Mouse (Mus musculus): ENCODE data around the gene Srbd1. TPM values are rescaled to one million over a fixed set of nuclear protein-coding genes. Genes with fewer than 3 reads are reported as not detected.

Gene Srbd1
- total RNA-seq (2022), result 10 to 100 TPM; 12.3 to 15.3 (median 13.9) TPM

DNA sequence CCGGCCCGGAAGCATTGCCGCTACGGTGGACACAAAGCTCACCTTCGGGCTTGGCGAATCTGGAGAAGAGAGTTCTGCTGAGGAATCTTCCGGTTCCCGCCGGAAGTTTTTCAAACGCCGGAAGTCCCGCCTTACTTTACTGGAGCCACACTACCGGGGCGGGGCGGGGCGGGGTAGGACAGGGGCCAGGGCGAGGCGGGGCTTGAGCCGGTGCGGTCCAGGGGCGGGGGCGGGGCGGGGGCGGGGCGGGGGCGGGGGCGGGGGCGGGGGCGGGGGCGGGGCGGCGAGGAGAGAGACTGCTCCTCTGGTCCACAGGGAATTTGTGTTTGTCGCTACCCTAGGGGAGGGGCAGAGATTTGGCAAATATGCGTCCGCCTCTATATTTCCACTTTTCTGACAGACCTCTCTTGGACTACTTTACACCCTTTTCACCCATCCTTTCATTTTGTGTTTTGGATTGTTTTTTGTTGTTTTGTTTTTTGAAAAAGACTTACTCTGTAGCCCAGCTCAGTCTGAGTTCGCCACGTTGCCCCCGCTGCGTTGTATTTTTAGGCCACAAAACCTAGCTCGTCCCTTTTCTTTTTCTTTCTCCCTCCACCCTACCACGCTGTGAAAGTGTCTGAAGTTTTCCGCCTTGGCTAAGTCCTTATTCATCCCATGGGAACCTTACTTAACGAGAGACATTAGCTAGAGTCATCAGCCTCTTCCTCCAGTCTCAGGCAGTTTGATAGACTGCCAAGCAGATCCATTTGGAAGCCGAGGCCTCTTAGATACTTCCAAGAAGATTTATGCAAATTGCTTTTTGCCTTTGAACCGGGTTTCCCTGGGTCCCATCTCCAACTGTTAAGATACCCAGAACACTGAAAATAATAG is at the start of gene Srbd1:
Gene Srbd1 (minus strand): TSS at position 97 of the 873 bp plus-strand sequence.
- DNase-seq (ENCODE audit: low spot score in 2 of 2), result peak; percentile 81 to 86

DNA sequence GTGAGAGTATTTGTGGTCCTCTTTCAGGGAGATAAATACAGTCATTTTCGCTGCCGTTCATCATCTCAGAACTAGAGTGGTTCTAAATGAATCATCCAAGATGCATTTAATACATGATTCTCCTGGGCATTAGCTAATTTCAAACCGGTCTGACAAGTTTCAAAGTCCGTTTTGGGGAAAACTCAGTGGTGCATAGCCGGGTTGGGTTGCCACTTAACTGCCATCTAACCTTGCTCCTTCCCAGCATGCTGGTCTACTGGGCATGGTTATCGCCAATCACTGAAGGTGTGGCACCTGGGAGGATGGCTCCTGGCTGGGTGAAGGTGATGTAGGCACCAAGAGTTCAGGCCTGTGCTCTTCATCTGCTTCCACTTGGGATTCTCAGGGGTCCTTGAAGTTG is 49.0 kb upstream of the Srbd1 start:
- DNase-seq (ENCODE audit: low spot score in 2 of 2), result no peak

DNA sequence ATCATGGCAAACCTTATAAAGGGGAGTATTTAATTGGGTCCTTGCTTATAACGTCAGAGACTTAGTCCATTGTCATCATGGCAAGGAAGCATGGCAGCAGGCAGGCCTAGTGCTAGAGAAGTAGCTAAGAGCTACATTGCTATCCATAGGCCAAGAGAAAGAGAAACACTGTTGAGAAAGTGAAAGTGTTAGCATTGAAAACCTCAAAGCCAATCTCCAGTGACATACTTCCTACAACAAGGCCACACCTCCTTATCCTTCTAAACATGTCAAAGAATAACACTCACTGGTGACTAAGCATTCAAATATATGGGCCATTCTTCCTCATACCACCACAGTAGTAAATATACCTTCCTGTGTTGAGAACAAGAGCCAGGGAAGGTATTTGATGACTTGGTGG is 42.8 kb upstream of the Srbd1 start:
- no peak for DNase-seq (ENCODE audit: low spot score in 2 of 2)

DNA sequence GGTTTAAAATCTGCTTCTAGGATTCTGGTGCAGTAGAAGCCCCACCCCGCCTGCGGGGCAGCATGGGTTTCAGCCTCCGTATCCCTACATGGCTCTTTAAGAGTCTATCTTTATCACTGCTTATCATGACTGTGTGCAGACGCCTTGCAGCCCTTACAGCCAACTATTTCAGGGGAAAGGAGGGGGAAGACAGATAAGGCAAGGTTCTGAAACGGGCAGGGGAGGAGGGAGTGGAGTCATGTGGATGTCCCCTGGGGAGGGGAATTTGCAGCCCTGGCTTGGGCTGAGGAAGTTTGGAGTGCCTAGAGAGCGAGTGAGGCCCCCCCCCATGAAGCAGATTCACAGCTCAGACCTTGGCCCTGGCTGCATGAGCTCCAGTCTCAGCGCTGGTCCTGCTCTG is 40.6 kb upstream of the Srbd1 start:
- peak in 1 of 2 experiments; percentile 43 for DNase-seq (ENCODE audit: low spot score in 2 of 2)

DNA sequence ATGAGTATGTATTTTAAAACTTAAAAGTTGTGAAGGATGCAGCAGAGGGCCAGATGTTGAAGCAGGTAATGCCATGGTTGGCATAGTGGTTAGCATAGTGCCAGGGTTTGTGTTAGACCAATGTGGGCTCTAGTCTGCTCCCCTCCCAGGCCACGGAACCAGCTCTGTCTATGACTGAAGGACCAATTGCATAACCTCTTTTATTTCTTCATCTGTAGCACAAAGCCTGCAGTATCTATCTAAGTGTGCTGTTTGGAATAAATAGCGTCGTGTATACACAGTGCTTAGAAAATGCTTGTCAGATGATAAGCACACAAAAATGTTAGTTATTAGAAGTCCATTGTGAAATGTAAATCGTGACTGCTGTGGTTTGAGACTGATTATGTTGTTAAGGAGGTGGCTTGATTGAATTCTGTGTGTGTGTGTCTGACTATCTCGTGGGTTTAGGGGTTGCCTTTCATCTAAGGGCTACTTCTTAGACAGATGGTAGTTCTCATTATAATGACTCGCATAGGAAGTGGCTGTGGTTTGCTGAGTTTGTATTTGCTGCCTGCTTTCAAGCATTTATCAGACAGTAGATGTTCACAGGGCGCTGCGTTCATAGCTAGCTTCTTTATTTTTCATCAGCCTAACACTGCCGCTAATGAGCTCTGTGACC is 39.7 kb upstream of the Srbd1 start:
- DNase-seq (ENCODE audit: low spot score in 2 of 2), result no peak

DNA sequence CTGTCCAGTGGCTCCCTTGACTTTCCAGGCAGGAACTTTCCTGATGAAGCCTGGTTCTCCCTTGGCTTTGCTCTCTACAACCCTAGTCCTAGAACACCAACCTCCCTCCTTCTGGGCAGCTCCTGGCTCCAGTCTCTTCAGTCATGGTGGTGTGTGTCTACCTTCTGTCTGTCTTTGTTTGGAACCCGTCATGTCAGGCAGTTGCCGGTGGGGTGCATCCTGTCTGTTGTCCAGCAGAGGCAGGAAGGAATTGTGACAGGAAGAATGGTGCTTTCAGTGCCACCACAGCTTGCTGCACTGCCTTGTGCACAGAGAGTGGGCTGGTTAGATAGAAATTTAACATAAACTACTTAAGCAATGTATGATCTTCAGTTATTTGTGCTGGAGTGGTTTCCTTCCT is 38.8 kb upstream of the Srbd1 start:
- DNase-seq (ENCODE audit: low spot score in 2 of 2), result no peak

DNA sequence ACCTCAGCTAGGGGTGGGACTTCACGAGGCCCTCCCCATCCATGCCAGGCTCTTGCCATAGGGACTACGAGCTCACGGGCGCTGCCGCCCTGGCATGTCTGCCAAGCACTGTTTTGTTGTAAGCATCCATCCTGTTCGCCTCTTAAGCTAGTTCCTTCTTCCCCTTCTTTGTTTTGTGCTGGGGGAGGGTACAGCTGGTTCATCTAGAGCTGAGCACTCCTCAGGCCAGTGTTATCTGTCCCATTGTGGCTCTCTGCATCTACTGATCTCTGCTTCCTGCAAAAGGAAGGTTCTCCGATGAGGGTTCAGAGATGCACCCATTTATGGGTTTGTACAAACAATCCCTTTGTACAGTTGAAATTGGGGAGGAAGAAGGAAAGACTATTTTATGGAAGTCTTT is 31.7 kb upstream of the Srbd1 start:
- DNase-seq (ENCODE audit: low spot score in 2 of 2), result no peak

DNA sequence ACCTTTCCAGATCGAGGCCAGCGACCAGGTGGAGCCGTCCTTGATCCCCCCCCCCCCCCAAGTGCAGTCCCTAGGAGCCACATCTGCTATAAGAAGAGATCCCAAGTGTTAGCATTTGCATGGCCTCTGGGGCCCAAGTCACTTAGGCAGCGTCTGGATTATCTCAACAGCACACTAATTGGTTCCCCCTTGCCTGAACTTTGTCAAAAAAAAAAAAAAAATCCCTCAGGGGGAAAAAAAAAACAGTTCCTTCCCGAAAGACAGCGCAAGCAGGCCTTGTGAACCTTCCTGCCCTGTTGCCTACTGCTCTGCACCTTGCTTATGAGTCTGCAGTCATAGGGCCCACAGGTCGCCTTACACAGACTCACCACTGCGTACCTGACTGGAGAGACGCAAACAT is 30.5 kb upstream of the Srbd1 start:
- no peak for DNase-seq (ENCODE audit: low spot score in 2 of 2)

DNA sequence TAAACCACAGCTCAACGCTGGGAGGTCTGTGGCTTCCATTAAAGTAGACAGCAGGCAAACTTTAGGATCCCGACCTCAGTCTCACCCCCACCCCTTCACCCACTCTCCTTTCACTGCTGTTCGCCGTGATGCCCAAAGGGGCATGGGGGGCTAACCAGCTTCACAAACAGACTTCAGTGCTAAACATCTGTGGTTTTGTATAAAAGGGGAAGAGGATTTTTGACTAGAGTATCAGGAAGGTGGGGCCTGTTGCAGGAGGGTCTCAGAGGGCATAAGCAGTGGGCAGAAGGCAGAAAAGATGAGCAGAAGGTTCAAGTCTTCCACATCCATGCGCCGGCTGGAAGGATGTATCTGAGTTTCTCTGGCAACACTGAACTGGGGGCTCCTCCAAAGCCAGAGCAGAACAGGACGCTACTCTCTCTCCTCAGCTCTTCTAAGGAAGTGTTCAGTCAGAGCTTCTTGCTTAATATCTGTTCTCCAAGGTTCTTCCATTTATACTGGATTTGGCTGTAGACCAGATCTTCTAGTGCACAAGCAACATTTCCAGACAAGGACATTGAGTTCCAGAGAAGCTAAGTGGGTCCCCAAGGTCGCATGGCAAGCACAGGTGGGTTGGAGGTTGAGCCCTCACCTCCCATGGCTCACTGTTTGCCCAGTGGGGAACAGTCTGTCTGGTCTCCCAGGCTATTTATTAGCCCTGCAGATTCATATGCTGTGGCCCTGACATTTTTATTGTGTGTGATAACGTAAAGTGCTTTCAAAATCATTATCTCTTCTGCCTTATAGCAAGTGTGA is 25.4 kb upstream of the Srbd1 start:
- no peak for DNase-seq (ENCODE audit: low spot score in 2 of 2)

DNA sequence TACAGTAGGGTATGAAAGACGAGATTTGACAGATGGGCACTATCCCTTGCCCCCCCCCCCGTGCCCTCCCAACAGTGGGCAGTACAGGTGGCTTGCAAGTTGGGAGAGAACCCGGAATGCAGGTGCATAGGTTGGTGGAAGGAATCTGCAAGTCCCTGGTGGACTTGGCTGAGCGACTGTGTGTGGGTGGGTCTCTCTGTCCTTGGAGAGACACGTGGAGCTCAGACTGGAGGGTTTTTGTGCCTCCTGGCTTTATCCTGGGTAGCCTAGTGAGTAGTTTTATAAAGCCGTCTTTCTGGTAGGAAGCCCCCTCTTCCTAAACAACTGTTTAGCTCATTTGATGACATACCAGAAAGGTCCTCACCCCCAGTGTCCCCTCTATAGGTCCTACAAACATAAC is 24.1 kb upstream of the Srbd1 start:
- peak in 1 of 2 experiments; percentile 47 for DNase-seq (ENCODE audit: low spot score in 2 of 2)

DNA sequence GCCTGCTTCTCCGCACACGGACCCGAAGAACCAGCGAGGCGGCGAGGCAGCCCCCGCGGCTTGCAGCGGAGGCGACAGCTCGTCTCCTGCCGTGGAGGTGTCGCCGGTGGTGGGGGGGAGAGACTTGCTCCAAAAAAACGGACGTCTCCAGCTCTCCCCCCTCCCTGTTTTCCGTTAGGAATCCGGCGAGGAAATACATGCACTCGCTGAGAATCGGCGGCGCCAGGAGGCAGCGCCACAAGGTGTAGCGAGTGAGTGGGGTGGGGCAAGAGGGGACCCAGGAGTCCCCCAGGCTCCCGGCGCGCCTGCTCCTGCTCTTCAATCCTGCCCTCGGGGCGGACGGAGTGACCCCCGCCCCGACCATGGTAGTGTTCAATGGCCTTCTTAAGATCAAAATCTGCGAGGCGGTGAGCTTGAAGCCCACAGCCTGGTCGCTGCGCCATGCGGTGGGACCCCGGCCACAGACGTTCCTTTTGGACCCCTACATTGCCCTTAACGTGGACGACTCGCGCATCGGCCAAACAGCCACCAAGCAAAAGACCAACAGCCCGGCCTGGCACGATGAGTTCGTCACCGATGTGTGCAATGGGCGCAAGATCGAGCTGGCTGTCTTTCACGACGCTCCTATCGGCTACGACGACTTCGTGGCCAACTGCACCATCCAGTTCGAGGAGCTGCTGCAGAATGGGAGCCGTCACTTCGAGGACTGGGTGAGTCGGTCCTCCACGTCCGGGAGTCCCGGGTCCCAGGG is 23.4 kb upstream of the Srbd1 start:
- peak; percentile 39 to 45 for DNase-seq (ENCODE audit: low spot score in 2 of 2)

DNA sequence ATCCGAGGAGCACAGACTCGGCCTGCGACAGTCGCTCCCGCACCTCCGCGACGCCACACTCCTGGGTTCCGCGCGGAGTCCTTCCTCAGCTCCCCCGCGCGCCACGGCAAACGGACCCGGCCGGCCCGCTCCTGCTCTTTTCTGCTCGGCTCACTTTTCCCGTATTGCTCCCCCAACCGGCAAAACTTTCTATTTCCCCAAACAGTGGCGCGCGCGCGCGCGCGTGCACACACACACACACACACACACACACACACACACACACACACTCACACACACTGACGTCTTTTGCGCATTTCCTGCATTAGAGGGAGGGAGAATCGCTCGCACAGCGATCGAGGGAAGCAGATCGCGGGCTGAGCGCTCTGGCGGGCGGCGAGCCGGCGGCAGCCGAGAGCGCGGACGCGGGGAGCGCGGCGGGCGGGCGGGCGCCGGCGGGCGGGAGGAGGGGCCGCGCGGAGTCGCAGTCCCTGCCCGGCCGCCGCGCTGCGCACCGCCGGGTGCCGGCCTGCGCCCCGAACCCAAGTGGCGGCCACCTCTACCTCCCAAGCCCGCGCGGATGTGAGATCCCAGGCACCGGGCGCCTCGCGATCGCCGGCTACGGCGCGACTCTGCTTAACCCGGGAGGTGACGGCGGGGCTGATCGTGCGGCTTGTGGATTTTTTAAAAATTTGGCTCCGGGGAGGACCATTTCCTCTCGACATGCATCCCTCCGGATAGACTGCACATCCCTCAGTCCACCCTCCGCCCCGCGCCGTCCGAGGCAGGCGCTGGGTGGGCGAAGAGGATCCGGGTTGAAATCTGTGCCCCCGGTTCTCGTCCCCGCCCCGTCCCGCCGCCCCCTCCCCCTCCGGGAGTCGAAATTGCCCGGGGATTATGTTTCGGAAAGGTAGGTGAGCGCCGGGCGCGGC is 22.6 kb upstream of the Srbd1 start, which contains the start of gene Prkce:
Gene Prkce (plus strand): TSS at position 466 of the 911 bp plus-strand sequence.
- DNase-seq (ENCODE audit: low spot score in 2 of 2), result peak; percentile 62 to 66

DNA sequence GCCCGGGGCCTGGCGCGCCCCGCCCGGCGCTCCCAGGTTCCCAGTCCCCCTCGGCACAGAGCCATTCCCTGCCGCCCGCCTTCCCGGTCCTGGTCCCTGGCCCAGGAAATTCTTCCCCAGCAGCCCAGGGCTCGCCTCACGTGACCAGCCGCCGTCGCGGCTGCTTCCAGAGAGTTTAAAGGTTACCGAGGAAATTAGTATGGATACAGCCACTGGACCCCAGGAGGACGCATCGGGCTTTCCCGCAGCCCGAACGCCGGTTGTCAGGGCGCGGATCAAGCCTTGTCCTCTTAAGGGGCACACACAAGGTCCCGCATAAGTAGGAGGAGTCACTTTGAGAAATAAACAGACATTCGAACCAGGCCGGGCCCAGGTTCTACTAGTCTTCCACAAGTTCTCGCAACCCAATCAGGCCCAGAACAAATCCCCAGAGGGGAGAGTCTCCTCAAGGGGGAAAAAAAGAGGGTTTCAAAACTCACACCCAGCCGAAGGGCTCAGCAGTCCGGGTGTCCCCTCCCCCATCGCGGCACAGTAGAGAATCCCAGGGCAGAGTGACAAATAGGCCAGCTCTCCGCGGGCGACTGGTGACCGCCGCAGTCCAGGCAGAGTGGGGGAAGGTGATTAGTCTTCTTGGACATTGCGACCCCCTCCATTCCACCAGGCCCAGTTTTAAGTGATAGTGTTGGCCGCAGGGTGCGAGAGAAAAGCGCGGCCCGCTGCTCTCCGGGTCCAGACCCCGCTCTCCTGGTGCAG is 21.8 kb upstream of the Srbd1 start:
- no peak for DNase-seq (ENCODE audit: low spot score in 2 of 2)

DNA sequence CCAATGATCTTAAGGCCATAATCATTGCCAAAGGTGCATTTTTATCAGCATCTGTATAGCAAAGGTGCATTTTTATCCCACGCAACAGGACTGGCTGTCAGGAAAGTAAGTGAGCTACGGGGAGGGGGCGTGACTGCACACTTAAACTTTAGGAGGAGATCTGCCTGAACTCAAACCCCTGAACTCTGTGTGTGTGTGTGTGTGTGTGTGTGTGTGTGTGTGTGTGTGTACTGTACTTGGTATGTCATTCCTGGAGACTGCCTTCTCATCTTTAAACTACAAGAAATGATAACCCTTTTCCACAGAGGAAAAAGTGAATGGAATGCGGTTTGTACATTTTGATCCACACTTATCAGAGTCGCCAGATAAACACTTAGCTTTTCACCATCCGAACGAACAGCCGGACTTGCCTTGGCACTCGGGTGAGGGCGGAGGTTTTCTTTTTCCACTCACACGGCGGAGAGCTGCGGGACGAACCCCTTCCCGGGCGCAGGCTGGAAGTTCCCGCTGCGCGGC is 21.1 kb upstream of the Srbd1 start:
- DNase-seq (ENCODE audit: low spot score in 2 of 2), result no peak

DNA sequence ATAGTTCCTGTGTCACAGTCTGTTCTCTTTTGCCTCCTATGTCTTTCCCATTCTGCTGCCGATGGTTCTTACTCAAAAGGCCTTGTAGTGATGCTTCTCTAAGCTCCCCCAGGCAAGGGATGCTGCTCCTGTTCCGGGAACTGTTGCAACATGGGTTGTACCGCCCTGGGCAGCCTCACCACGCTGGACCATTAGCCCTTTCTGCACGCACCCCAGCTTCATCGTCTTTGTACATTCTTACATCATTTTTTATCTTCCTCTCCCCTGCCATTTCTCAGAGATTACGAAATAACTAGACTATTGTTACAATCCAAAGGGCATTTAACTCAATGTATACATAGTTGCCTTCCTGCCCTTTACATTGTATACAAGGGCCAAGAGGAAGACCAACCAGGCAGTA is 19.4 kb upstream of the Srbd1 start:
- DNase-seq (ENCODE audit: low spot score in 2 of 2), result no peak

DNA sequence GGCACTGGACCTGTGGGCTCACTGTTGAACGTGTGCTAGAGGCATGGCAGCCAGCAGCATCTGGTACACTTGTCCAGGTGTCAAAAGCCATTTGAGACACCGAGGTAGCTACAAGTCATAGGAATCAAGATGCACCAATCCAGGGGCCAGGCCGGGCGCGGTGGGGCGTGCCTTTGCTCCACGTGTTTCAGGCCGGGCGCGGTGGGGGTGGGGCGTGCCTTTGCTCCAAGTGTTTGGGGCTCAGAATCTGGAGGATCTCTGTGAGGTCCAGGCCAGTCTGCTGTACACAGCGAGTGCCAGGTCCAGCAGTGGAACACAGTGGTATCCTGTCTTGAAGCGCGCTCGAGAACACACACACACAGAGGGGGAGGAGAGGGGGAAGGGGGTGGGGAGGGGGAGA is 17.7 kb upstream of the Srbd1 start:
- DNase-seq (ENCODE audit: low spot score in 2 of 2), result no peak

DNA sequence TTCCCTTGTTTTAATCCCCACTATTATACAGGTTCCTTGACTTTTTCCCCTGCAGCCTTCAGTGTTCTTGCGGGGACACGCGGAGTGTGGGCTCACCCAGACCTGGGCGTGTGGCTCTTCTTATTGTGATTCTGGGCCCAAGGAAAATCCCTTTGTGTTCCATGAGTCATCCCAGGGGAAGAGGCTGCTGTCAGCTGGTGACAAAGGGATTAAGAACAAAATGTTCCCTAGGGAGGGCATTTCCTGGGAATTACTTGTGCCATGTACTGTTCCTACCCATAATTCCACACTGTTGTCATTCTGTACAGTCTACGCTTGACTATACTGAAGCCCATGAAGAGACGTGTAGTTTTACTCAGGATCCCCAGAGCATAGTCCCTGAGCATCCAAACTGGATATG is 12.0 kb upstream of the Srbd1 start:
- no peak for DNase-seq (ENCODE audit: low spot score in 2 of 2)

DNA sequence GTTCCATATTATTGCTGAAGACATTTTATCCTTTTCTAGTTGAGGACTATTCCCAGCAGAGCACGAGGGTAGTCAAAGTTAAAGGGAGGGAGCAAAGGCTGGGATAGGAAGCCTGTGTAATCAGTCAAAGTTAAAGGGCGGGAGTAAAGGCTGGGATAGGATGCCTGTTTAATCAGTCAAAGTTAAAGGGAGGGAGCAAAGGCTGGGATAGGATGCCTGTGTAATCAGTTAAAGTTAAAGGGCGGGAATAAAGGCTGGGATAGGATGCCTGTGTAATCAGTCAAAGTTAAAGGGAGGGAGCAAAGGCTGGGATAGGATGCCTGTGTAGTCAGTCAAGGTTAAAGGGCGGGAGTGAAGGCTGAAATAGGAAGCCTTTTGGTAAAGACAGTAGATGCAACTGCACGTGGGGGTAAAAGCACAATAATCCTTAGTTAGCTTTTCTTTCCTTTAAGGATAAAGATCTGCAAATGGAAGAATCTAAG is 5.9 kb upstream of the Srbd1 start:
- DNase-seq (ENCODE audit: low spot score in 2 of 2), result peak; percentile 50 to 78

DNA sequence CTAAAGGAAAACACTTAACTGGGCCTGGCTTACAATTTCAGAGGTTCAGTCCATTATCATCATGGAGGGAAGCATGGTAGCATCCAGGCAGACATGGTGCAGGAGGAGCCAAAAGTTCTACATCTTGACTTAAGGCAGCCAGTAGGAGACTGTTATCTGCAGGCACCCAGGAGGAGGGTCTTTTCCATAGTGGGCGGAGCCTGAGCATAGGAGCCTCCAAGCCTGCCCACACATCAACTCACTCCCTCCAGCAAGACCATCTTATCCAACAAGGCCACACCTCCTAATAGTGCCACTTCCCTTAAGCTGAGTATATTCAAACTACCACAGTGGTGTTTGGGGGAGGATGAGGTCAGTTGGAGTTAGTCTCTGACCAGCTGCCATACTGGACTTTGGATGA is 4.8 kb upstream of the Srbd1 start:
- no peak for DNase-seq (ENCODE audit: low spot score in 2 of 2)

Data from left cerebral cortex, adult 8-10 months (tissue).